Mouse (Mus musculus) testis, postnatal 10 days (tissue): ENCODE measurements at regions not wholly inside any gene's neighbourhood (a gene's known extent, or its start where the extent isn't known, plus 50 kb on each side); places are given as distances from the start of the nearest gene placed in this dataset.

ENCODE experiments used
- DNase-seq: peaks from one replicate; pipeline ENCODE4 v3.0.0; 2021; ENCODE audit warnings: low spot score

GRCm38 (mm10) chr8:64542501-64542900, 150.4 kb downstream of the Cpe start:
- no peak for DNase-seq

- no peak for DNase-seq
These were observed 152.9 kb downstream of the Cpe start for GRCm38 (mm10) chr8:64539846-64540472.

GRCm38 (mm10) chr8:64531780-64532179, 161.1 kb downstream of the Cpe start:
- no peak for DNase-seq

DNA sequence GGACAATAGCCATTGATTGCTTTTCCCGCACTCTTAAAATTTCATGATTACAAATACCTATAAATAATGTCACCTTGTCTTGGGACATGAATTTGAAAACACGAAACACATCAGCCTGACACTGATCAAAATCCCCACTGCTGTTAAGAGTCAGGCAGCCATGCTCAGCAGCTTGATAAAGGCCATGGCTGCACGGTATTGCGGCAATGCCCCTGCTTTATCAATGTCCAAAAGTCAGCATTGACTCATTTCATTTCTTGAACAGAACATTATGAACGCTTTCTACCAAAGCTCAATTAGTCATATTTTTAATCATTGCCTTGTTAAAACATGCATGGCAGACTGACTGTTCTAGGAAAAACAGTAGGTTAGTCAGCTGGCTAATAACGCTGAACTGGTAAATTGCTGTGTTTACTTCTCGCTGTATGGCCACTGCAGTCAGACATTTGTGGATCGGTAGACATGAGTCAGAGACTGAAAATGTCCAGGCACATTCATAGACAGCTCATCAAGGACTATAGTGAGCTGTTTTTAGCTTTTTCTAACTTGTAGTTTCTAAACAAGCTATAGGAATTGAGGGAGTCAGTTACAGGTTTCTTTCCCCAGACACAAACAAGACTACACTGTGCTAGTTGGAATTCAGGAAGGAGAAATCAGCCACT, 170.3 kb downstream of the Cpe start:
- no peak for DNase-seq

- DNase-seq: no peak
These were observed 173.2 kb downstream of the Cpe start for GRCm38 (mm10) chr8:64519650-64520049.

DNA sequence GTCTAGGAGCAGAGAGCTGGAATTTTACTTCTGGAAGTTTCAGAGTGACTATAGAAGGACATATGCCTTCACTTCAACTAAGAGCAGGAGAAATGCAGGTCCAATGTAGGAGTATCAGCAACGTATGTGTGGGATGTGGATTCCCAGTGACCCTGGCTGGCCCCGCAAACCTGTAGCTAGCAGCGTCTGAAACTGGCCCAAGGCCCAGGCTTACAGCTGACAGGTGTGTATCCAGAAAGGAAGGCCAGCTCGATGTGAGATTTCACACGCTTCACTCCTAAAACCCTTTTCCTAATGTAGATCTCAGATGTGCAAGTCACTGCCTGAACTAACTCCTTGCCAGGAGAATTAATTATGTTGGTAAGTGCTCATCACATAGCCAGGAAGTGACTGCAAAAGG, 176.9 kb downstream of the Cpe start:
- DNase-seq: no peak

GRCm38 (mm10) chr8:64497281-64498060, 195.4 kb downstream of the Cpe start:
- no peak for DNase-seq

- DNase-seq: no peak
These were observed 196.3 kb downstream of the Cpe start for GRCm38 (mm10) chr8:64496333-64497213.

GRCm38 (mm10) chr8:64491561-64491960, 201.3 kb downstream of the Cpe start:
- no peak for DNase-seq

DNA sequence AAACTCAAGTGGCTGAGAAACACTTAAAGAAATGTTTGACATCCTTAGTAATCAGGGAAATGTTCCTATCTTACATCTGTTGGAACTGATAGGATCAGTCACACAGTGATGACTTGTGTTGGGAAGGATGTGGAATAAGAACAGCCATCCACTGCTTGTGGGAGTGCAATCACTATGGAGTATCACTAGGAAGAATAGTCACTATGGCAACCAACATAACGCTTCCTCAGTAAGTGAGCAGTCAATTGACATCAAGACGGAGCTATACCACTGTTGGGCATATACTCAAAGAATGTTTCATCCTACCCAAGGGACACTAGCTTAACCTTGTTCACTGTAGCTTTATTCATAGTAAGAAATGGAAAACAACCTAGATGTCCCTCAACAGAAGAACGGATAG, 204.8 kb downstream of the Cpe start:
- no peak for DNase-seq

- DNase-seq: no peak
These were observed 219.6 kb downstream of the Cpe start for GRCm38 (mm10) chr8:64473276-64473675.

DNA sequence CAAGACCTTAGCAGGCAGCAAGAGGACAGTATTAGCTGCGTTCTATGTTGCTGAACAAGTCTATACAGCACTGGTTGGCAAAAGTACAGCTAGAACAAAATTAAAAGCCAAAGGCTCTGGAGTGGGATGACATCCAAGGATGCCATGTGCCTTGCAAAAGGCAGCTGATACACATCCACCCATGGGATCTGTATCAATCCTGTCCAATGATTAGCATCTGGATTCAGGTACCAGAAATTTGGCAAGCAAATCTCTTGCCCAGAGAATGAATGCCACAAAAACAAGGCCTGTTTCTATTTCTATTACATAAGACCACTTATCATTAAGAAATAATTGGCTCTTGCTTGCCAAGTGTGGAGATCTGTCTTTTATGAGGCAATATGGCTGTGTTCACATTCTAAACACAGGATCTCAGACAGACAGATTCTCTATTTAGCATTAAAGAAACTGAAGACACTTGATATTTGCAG, 220.0 kb downstream of the Cpe start:
- DNase-seq: no peak

GRCm38 (mm10) chr8:64461136-64461535, 231.7 kb downstream of the Cpe start:
- no peak for DNase-seq

DNA sequence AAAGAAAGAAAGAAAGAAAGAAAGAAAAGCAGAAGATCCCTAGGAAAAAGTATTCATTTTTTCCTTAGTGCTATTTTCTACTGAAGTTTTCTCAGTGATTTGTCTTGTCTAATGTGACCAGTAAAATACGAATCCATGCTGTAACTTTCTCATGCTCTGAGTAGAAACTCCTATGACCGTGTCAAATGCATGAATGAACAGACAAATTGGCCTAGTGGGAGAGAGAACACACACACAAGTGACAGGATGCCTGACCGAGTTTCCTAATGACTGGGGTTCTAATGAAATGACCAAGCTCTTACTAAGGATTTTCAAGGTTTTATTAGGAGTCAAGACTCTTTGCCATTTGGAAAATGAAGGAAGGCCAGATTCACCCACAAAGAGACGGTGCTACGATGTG, 235.9 kb downstream of the Cpe start:
- DNase-seq: no peak

DNA sequence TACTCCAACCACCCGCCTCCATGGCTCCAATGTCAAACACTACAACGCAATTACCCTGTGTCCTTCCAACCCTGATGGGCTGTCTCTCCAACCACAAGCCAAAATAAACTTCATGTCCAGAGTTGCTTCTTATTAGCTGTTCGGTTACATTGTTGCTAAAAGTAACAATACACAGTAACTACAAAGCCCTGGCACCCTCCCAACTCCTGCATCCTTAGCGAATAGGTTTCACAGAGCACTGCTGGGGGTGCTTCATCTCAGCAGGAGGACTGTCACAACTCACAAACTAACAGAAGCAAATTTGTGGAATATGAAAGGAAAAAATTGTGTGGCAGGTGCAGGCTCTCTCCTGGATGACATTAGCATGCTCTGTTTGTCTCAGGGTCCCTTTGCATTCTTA, 238.1 kb downstream of the Cpe start:
- peak; percentile 56 for DNase-seq

- no peak for DNase-seq
These were observed 239.3 kb upstream of the Tll1 start for GRCm38 (mm10) chr8:64445366-64445765.

- DNase-seq: no peak
These were observed 238.4 kb upstream of the Tll1 start for GRCm38 (mm10) chr8:64444429-64444828.

DNA sequence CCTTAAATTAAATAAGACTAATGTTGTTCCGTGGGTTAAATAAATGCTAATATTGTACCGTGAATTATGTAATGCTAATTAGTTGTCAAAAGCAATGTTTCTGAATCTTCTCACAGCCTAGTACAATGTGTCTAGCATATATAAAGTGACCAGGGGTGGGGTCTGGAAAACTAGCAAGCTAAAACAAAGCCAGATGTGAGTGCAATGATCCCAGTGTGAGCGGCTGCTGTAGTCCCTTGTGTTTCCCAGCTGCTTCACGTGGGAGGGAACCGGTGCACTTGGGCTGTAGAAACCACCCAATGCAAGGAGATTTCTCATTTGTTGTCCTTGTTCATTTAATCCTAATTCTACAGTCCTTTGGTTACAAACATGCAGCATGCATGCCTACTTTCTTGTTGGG, 232.4 kb upstream of the Tll1 start:
- DNase-seq: no peak

GRCm38 (mm10) chr8:64434648-64435047, 228.6 kb upstream of the Tll1 start:
- no peak for DNase-seq

DNA sequence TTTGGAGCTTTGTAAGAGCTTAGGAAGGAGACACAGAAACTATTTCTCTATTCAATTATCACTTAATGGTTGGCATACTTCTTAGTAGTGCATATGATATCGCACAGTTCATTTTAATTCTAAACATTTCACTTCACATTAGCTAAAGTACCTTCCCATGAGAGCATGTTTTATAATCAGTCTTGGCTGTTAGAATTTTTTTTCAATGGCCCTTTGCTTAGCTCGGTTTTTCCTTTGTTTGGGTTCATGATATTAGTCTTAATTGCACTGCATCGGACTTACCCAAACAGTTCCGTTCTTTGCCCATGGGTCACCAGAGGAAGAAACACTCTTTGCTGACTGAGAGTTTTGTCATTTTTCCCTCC, 216.8 kb upstream of the Tll1 start:
- DNase-seq: no peak

DNA sequence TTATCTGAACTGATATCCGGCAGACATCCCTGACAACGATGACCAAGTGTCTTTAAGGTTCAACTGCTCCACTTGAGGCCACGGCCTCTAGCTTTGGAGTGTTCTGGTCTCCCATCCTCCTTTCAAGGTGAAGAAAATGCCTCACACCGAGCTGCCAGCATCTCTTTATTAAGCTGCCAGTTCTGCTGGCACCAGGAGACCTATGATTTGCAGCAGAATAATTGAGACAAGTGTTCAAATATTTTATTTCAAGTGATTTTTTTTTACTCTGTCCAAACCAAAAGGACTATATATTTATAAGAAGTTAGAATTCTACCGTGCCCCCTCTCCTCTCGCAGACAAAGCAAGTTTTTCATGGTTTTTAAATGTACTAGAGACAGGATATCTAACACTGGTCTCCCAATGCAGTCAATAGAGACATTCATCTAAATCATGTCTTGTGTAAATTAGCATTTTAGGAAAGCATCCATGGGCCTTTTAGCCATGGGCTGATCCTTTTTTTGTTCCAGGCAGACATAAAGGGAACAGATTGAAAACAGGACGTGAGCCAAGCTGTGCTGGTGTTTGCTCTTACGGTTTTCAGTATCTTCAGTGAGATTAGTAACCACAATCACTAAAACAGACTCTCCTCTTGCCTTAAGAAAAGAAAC, 216.3 kb upstream of the Tll1 start:
- no peak for DNase-seq
